Mouse (Mus musculus): ENCODE data around the gene Trio. TPM values are rescaled to one million over a fixed set of nuclear protein-coding genes. Genes with fewer than 3 reads are reported as not detected.

The Trio gene
- total and polyA plus RNA-seq, 3 experiments, result 0.66 TPM; not detected in 2

DNA sequence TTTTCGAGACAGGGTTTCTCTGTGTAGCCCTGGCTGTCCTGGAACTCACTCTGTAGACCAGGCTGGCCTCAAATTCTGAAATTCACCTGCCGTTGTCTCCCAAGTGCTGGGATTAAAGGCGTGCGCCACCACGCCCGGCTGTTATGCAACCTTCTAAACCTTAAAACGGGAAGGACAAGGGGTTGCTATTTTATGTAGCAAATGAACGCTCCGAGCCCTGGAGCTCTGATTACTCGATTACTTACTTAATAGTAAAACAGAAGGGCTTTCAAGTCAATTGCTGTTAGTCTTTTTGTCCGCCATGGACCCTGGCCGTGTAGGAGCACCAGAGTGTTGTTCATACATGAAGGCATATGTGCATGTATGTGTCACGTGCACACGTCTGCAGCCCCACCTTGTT is 94.2 kb downstream of the Trio start:
- H3K36me3 ChIP-seq (replicated peaks), result no peaks in the 10 kb centered on the region
- no peak for ATAC-seq (ENCODE audit: extremely low read depth, insufficient number of reproducible peaks, low FRiP score, poor library complexity, severe bottlenecking)
- H3K4me3 ChIP-seq (ENCODE audit: low read depth, low read length), result no peak overlapping the region
- TF ChIP-seq GATA1 (IDR thresholded peaks at IDR 0.05; ENCODE audit: borderline replicate concordance, low read length), result no peak
- TF ChIP-seq GATA2 (IDR thresholded peaks at IDR 0.05; ENCODE audit: borderline replicate concordance, low read depth, low read length), result no peak
- no peak for TF ChIP-seq CTCF (IDR thresholded peaks at IDR 0.05; ENCODE audit: low read depth, low read length)
- TF ChIP-seq POLR2AphosphoS5 (IDR thresholded peaks at IDR 0.05; ENCODE audit: insufficient replicate concordance, low read depth, low read length), result no peak
- TF ChIP-seq TAL1 (conservative IDR thresholded peaks at IDR 0.05; ENCODE audit: low read depth, low read length), result no peak
- DNase-seq (ENCODE audit: low spot score), result no peak
- no peaks in the 10 kb centered on the region for H3K4me1 ChIP-seq (ENCODE audit: insufficient read depth, low read depth, low read length)
- no peaks in the 10 kb centered on the region for H3K27me3 ChIP-seq (ENCODE audit: insufficient read depth, low read length)
- H3K9me3 ChIP-seq (replicated peaks), result peaks cover 61% of the 10 kb centered on the region

DNA sequence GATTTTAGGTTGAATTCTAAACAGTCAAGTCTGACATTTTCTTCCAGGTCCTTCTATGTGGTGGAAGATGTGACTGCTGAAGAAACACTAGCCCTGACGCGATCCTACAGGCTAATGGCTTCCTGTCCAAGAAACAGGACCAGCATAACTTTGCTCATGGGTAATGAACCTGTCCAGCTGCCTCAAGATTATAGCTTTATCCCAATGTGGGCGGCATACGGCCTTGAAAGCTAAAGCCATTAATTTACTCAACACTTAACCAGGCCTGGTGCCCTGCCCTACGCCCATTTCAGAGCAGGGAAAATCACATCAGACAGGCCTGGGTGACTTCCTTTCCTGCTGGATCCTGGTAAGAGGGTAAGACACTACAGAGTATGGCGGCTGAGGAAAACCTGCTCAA is 98.0 kb downstream of the Trio start:
- no peak for TF ChIP-seq GATA2 (IDR thresholded peaks at IDR 0.05; ENCODE audit: borderline replicate concordance, low read depth, low read length)
- no peak for TF ChIP-seq POLR2AphosphoS5 (IDR thresholded peaks at IDR 0.05; ENCODE audit: insufficient replicate concordance, low read depth, low read length)
- no peak for TF ChIP-seq CTCF (IDR thresholded peaks at IDR 0.05; ENCODE audit: low read depth, low read length)
- TF ChIP-seq GATA1 (IDR thresholded peaks at IDR 0.05; ENCODE audit: borderline replicate concordance, low read length), result no peak
- no peak for TF ChIP-seq TAL1 (conservative IDR thresholded peaks at IDR 0.05; ENCODE audit: low read depth, low read length)
- H3K36me3 ChIP-seq (replicated peaks), result no peaks in the 10 kb centered on the region
- H3K27me3 ChIP-seq (ENCODE audit: insufficient read depth, low read length), result no peaks in the 10 kb centered on the region
- H3K4me3 ChIP-seq (ENCODE audit: low read depth, low read length), result no peak overlapping the region
- ATAC-seq (ENCODE audit: extremely low read depth, insufficient number of reproducible peaks, low FRiP score, poor library complexity, severe bottlenecking) (no peak), DNase-seq (ENCODE audit: low spot score) (no peak)
- H3K9me3 ChIP-seq (replicated peaks), result peaks cover 62% of the 10 kb centered on the region
- H3K4me1 ChIP-seq (ENCODE audit: insufficient read depth, low read depth, low read length), result no peaks in the 10 kb centered on the region

DNA sequence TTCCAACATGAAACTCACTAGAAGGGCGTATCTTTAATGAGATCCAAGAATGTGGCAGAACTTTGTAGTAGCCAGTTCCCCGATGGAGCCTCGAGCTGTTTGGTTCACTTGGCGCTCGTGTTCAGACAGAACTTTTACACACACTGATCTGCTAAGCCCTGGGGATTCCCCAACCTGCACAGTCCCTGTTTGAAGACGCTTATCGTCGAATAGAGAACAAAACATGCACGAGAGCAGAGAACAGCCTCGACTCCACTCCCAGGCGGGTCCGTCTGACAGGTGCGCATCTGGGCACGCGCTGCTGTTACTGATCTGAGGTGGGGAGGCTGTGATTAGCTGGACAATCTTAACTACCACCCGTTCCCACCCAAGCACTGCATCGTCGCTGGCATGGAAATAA is 98.7 kb downstream of the Trio start:
- ATAC-seq (ENCODE audit: extremely low read depth, insufficient number of reproducible peaks, low FRiP score, poor library complexity, severe bottlenecking) (no peak), DNase-seq (ENCODE audit: low spot score) (no peak)
- TF ChIP-seq CTCF (IDR thresholded peaks at IDR 0.05; ENCODE audit: low read depth, low read length), result no peak
- TF ChIP-seq GATA1 (IDR thresholded peaks at IDR 0.05; ENCODE audit: borderline replicate concordance, low read length), result no peak
- no peak for TF ChIP-seq GATA2 (IDR thresholded peaks at IDR 0.05; ENCODE audit: borderline replicate concordance, low read depth, low read length)
- TF ChIP-seq TAL1 (conservative IDR thresholded peaks at IDR 0.05; ENCODE audit: low read depth, low read length), result no peak
- no peak for TF ChIP-seq POLR2AphosphoS5 (IDR thresholded peaks at IDR 0.05; ENCODE audit: insufficient replicate concordance, low read depth, low read length)
- Histone ChIP-seq H3K36me3 (replicated peaks) (no peaks in the 10 kb centered on the region), H3K4me1 (ENCODE audit: insufficient read depth, low read depth, low read length) (no peaks in the 10 kb centered on the region), H3K27me3 (ENCODE audit: insufficient read depth, low read length) (no peaks in the 10 kb centered on the region), H3K4me3 (ENCODE audit: low read depth, low read length) (no peak overlapping the region), H3K9me3 (replicated peaks) (peaks cover 63% of the 10 kb centered on the region)

DNA sequence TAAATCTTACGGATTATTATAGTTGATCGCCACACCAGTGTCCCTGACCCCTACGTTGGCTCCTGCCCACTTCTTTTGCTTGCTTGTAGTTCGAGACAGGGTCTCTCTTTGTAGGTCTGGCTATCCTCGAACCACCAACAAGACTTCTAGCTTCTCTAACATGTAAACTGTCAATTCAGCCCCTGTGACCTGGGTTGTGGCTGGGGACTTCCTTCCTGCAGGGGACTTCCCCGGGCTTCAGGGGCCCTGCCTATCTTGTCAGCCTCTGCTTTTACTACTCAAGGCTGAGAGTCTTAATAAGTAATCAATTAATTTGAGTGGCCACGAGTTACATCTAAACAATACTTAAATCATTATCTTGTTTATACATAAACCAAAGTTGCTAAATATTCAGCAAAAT is 99.2 kb downstream of the Trio start:
- DNase-seq (ENCODE audit: low spot score) (no peak), ATAC-seq (ENCODE audit: extremely low read depth, insufficient number of reproducible peaks, low FRiP score, poor library complexity, severe bottlenecking) (no peak)
- H3K27me3 ChIP-seq (ENCODE audit: insufficient read depth, low read length), result no peaks in the 10 kb centered on the region
- TF ChIP-seq GATA2 (IDR thresholded peaks at IDR 0.05; ENCODE audit: borderline replicate concordance, low read depth, low read length) (no peak), TAL1 (conservative IDR thresholded peaks at IDR 0.05; ENCODE audit: low read depth, low read length) (no peak), GATA1 (IDR thresholded peaks at IDR 0.05; ENCODE audit: borderline replicate concordance, low read length) (no peak), CTCF (IDR thresholded peaks at IDR 0.05; ENCODE audit: low read depth, low read length) (no peak), POLR2AphosphoS5 (IDR thresholded peaks at IDR 0.05; ENCODE audit: insufficient replicate concordance, low read depth, low read length) (no peak)
- peaks cover 65% of the 10 kb centered on the region for H3K9me3 ChIP-seq (replicated peaks)
- no peaks in the 10 kb centered on the region for H3K4me1 ChIP-seq (ENCODE audit: insufficient read depth, low read depth, low read length)
- H3K36me3 ChIP-seq (replicated peaks), result no peaks in the 10 kb centered on the region
- no peak overlapping the region for H3K4me3 ChIP-seq (ENCODE audit: low read depth, low read length)

DNA sequence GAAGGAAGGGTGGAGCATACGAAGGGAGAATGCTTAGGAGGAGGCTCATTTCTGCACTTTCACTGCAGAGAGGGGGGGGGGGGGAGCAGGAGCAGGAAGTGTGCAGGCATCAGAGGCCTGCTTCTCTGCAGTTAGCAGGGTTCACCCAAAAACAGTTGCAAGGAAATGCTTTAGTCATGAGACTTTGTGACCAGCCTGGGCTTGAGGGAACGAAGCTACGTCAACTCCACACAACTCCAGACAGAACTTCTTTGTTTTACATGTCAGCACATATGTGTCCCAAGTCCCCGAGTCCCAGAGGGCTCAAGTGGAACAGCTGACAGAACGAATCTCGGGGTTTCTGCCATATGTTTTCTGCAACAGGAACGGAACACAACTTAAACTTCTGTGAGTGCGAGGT is 99.8 kb downstream of the Trio start:
- no peak for ATAC-seq (ENCODE audit: extremely low read depth, insufficient number of reproducible peaks, low FRiP score, poor library complexity, severe bottlenecking)
- no peaks in the 10 kb centered on the region for H3K36me3 ChIP-seq (replicated peaks)
- TF ChIP-seq GATA1 (IDR thresholded peaks at IDR 0.05; ENCODE audit: borderline replicate concordance, low read length) (no peak), POLR2AphosphoS5 (IDR thresholded peaks at IDR 0.05; ENCODE audit: insufficient replicate concordance, low read depth, low read length) (no peak), TAL1 (conservative IDR thresholded peaks at IDR 0.05; ENCODE audit: low read depth, low read length) (no peak), CTCF (IDR thresholded peaks at IDR 0.05; ENCODE audit: low read depth, low read length) (no peak)
- no peaks in the 10 kb centered on the region for H3K27me3 ChIP-seq (ENCODE audit: insufficient read depth, low read length)
- no peak for DNase-seq (ENCODE audit: low spot score)
- H3K4me1 ChIP-seq (ENCODE audit: insufficient read depth, low read depth, low read length), result no peaks in the 10 kb centered on the region
- peaks cover 66% of the 10 kb centered on the region for H3K9me3 ChIP-seq (replicated peaks)
- no peak overlapping the region for H3K4me3 ChIP-seq (ENCODE audit: low read depth, low read length)

DNA sequence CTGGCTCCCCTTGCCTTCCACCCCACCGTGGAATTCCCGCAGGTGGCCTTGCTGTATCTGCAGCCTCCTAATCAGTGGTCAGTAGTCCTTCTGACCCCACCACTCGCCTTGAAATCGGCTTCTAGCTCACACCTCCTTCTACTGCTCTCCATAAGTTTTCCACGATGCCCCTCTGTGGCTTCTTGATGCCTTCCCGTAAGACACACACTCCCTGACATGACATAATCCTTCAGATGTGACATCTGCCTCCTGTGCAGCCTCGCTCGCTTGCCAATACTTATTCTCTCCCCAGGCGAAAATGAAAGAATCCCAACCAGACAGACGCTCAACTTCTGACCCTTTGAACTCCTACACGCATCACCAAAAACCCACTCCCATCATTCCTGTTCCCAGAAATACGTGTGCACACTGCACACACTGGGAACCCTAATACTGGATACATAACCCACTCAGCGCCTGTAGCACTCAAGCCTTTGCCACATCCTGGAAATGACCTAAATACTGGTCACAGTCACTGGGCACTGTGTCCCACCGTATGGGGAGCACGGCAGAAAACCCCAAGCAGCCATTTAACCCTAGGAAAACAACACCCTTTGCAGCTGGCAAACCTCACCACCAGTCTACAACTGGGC is 100.5 kb downstream of the Trio start:
- ATAC-seq (ENCODE audit: extremely low read depth, insufficient number of reproducible peaks, low FRiP score, poor library complexity, severe bottlenecking), result no peak
- no peak for TF ChIP-seq POLR2AphosphoS5 (IDR thresholded peaks at IDR 0.05; ENCODE audit: insufficient replicate concordance, low read depth, low read length)
- no peak for TF ChIP-seq GATA1 (IDR thresholded peaks at IDR 0.05; ENCODE audit: borderline replicate concordance, low read length)
- TF ChIP-seq CTCF (IDR thresholded peaks at IDR 0.05; ENCODE audit: low read depth, low read length), result no peak
- Histone ChIP-seq H3K27me3 (ENCODE audit: insufficient read depth, low read length) (no peaks in the 10 kb centered on the region), H3K9me3 (replicated peaks) (peaks cover 65% of the 10 kb centered on the region), H3K36me3 (replicated peaks) (no peaks in the 10 kb centered on the region), H3K4me3 (ENCODE audit: low read depth, low read length) (no peak overlapping the region), H3K4me1 (ENCODE audit: insufficient read depth, low read depth, low read length) (no peaks in the 10 kb centered on the region)
- DNase-seq (ENCODE audit: low spot score), result no peak

Measured in G1E (cell line).